Mouse (Mus musculus) left cerebral cortex, adult 8-10 months (tissue): ENCODE measurements around the gene Ccdc158. TPM values are rescaled to one million over a fixed set of nuclear protein-coding genes. Genes with fewer than 3 reads are reported as not detected.

Experiments
- DNase-seq, 2 experiments: peaks; one replicate each; pipeline ENCODE4 v3.0.0; 2022; ENCODE audit warnings: low spot score in 2 of 2
- total RNA-seq, 4 experiments: library from RNA; stranded (reverse); gene quantifications; 2 replicates each; pipeline ENCODE4 v1.2.4; 2022

Ccdc158 gene
- total RNA-seq, 4 experiments from 2014 or later: 0.19 to 0.65 (median 0.35) TPM

- no peak for DNase-seq
Observed at GRCm38 (mm10) chr5:92602691-92603690, 72.1 kb downstream of the Ccdc158 start, which contains the start of gene Stbd1. Stbd1 (plus strand) TSS chr5:92603041.

GRCm38 (mm10) chr5:92599030-92599429 lies 76.0 kb downstream of the Ccdc158 start:
- peak in 1 of 2 experiments; percentile 28 for DNase-seq

- DNase-seq: no peak
Observed at GRCm38 (mm10) chr5:92596865-92597264, 78.2 kb downstream of the Ccdc158 start.

- no peak for DNase-seq
Observed at GRCm38 (mm10) chr5:92595026-92595425, 80.0 kb downstream of the Ccdc158 start.

GRCm38 (mm10) chr5:92585932-92586331 lies 89.1 kb downstream of the Ccdc158 start:
- DNase-seq: no peak

- no peak for DNase-seq
Observed at GRCm38 (mm10) chr5:92579559-92579958, 95.5 kb downstream of the Ccdc158 start.

GRCm38 (mm10) chr5:92571232-92571631 lies 103.8 kb downstream of the Ccdc158 start:
- no peak for DNase-seq

GRCm38 (mm10) chr5:92562002-92562401 lies 113.1 kb downstream of the Ccdc158 start:
- DNase-seq: peak; percentile 10 to 29

- DNase-seq: no peak
Observed at GRCm38 (mm10) chr5:92560201-92560600, 114.9 kb downstream of the Ccdc158 start.

Other genes with a start within 250 kb of the Ccdc158 start
- gene Nup54, start 240.1 kb downstream of the Ccdc158 start, total RNA-seq: 10 to 100 TPM; 26.6 to 32.0 (median 28.6) TPM
- gene Scarb2, start 168.4 kb downstream of the Ccdc158 start, total RNA-seq: 100 to 1,000 TPM in 3 of 4 experiments, 10 to 100 TPM in 1; 97.5 to 104 (median 102) TPM
- 1 to 10 TPM in 1 of 4 experiments, under 1 TPM in 2, not detected in 1; 0.63 to 1.0 (median 0.68) TPM for gene Fam47e, start 120.2 kb downstream of the Ccdc158 start, total RNA-seq
- gene Stbd1, start 72.2 kb downstream of the Ccdc158 start, total RNA-seq: 1 to 10 TPM in 2 of 4 experiments, under 1 TPM in 2; 0.78 to 1.3 (median 1.0) TPM
- gene Shroom3, start 8.2 kb upstream of the Ccdc158 start, total RNA-seq: 1 to 10 TPM; 3.4 to 5.6 (median 3.6) TPM